Mouse (Mus musculus) liver, postnatal 0 days (tissue): ENCODE results near the gene Slc30a6.

Source experiments
- CTCF ChIP-seq: sonication (generic); IDR thresholded peaks from 2 replicates; pipeline ENCODE4 v1.5.1; 2016; ENCODE audit warnings: antibody characterized with exemption, low read depth
- EP300 ChIP-seq: IDR thresholded peaks from 2 replicates; pipeline ENCODE4 v1.6.1; 2016; ENCODE audit warnings: antibody characterized with exemption, low read depth, mild to moderate bottlenecking

DNA sequence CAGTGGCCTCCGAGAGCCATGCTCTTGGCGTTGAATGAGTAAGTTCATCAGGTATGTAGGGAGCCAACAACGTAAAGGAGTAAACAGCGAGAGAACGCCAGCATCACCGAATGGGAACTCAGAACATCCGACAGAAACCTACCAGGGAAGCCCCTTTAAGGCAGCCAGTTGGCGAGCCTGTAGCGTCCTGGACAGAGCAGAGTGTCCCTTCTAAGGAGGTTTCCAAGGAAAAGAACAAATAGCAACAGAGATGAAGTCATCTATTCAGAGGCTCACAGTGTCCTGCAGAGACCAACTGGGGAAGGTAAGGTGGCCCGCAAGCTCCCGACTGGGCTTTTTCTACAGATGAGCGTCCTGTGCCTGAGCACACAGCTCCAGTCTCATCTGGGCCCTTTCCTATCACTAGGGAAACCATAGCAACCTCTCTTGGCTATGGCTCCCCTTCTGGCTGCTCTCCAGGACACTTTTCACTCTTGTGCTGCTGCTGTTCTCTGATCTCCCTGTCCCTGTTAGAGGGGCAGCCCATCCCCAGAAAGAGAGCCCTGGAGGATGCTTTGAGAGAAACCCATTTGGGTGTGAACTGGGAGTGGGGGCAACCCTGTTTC lies 29.1 kb downstream of the Slc30a6 start:
- TF ChIP-seq CTCF (no peak), EP300 (no peak)
